Mouse (Mus musculus) adrenal gland, postnatal 10 days (tissue): ENCODE results near the gene Hrh1. TPM values are rescaled to one million over a fixed set of nuclear protein-coding genes. Genes with fewer than 3 reads are reported as not detected.

Experiments
- DNase-seq: peaks from one replicate; pipeline ENCODE4 v3.0.0; 2021; ENCODE audit warnings: mixed read lengths
- long read RNA-seq, 2 experiments: library from polyadenylated mRNA; stranded (forward); transcript quantifications; one replicate each; pipeline ENCODE4 v2.0.0; 2021
- total RNA-seq, 2 experiments: library from RNA; stranded (reverse); gene quantifications; 2 replicates each; pipeline ENCODE4 v1.2.3; 2021

The Hrh1 gene
- total RNA-seq = under 1 TPM; 0.84 to 0.97 TPM
- long read RNA-seq, experiment 1, partial matches to known transcripts = 0 of 2 reads
- long read RNA-seq, experiment 1, other reads (novel, unspliced or antisense) = 2 of 2 reads
- long read RNA-seq, experiment 2, partial matches to known transcripts = 0 of 1 reads
- long read RNA-seq, experiment 2, other reads (novel, unspliced or antisense) = 1 of 1 reads

GRCm38 (mm10) chr6:114397691-114398217 lies at the start of gene Hrh1:
Gene Hrh1 (plus strand): TSS chr6:114397936.
- DNase-seq = peak; percentile 52

DNA sequence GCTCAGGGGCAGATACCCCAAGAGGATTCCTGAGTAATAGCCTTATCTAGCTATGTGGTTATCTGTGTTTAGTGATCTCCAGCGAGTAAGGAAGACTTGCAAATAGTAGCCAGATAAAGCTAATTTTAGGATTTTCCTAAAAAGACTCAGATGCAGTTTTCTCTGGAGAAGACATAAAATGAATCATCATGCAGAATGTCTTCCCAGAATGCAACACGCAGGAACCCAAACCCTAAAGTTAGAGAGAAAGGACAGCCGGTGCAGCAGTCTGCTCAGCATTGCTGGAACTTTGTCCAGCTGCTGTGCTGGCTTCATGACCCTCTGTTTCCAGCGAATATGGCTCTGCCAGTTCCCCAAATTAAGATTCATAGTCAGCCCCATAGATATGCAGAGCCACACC lies 43.1 kb upstream of the Hrh1 start:
- no peak for DNase-seq

DNA sequence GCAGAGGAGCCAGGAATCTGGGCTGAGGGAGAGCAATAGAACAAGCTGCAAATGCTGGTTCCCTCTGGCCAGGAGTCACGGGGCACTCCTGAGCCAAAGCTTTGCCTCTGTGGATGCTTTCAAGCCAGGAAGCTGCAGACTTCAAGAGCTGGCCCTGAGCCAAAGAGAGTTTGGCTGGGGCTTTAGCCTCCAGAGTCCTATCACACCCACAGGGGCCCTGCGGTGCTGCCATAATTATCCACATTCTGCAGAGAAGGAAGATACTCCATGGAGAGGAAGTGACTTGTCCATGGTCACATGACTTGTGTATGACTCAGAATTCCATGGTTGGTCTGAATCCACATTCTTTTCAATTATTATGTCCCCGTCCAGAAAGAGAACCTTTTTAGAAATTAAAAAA lies 39.6 kb upstream of the Hrh1 start:
- peak; percentile 43 for DNase-seq

- no peak for DNase-seq
Observed at GRCm38 (mm10) chr6:114362355-114362754, 35.4 kb upstream of the Hrh1 start.

GRCm38 (mm10) chr6:114363740-114364139 lies 34.0 kb upstream of the Hrh1 start:
- no peak for DNase-seq

- DNase-seq = no peak
Observed at GRCm38 (mm10) chr6:114364734-114365133, 33.0 kb upstream of the Hrh1 start.

DNA sequence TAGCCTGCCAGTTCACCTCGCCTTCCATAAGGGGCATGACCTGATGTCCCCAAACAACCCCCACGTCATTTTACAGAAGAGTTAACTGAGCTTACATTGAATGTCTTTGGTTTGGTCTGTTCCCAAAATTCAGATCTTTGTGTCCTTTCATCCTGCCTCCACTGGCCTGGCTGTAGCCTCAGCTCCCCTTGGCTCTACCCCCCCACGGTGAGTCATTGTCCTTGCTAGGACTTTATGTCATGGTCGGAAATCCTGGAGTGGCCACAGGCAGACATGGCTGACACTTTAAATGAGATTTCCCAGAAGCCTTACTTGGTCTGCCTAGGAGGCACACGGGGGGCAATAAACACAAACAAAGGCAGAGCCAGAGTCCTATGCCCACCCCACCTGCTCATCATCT lies 31.5 kb upstream of the Hrh1 start:
- DNase-seq = peak; percentile 69

DNA sequence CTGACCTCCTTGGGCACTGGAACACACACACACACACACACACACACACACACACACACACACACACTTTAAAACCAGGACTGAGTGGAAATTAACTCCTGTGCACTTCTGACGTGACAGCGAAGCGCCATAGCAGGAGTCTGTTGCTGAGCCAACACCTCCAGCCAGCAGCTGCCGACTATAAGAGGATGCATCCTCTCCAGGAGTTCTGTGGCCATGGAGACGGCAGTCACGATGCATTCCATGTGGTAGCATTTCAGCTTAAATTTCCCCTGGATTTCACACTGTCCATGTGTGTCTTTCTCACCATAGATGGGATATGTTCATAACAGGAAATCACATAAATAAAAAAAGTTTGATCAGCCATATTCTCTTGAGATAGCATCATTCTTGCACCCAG lies 30.1 kb upstream of the Hrh1 start:
- DNase-seq = no peak

DNA sequence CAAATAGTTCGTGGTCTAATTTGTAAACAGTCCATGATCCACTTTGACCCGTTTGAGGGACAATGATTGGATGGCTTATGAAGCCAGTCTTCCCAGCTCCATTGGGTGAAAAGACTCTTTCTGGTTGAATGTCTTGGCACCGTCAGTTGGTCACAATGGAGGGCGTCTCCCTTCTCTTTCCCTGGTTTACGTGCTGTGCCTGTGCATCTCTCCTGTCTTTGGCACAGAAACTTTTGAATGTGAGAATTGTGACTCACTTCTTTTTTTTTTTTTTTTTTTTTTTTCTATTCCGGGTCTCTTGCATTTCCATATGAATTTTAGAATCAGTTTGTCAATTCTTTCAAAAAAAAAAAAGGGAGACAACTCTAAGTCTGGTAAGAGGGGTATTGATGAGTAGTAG lies 29.5 kb upstream of the Hrh1 start:
- no peak for DNase-seq

GRCm38 (mm10) chr6:114372741-114373140 lies 25.0 kb upstream of the Hrh1 start:
- no peak for DNase-seq

DNA sequence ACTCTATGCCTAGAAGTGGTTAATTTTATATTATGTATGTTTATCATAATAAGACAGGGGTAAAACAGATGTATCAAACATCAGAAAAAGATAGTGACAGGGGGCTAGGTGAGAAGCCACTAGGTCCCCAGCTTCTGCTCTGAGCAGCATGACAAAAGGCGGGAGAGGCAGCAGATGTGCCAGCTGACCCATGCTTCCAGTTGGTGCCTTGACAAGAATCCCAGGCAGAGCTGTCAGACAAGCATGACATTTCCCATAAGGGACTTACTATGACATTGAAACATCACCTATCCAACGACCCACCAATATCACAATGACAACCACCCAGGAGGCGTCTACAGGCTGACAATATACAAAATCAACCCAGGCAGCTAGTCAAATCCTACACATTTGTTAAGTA lies 16.9 kb upstream of the Hrh1 start:
- no peak for DNase-seq

GRCm38 (mm10) chr6:114387320-114387719 lies 10.4 kb upstream of the Hrh1 start:
- DNase-seq = no peak

DNA sequence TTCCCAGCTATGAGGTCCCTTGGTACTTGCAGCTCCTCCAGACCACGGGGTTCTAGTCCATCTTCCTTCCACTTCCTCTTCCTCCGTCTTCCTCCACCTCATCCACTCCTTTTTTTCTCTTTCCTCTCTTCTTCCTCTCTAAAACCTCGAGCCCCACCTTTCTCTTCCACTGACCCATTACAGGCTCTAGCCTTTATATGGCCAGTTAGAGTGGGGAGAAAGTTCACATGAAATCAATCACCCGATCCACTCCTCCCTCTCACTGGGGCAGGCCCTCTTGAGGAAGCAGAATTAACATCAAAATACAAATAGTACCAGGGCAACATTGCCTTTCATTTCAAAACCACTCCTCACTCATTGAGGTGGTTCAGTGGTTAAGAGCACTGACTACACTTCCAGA lies 9.9 kb upstream of the Hrh1 start:
- no peak for DNase-seq

DNA sequence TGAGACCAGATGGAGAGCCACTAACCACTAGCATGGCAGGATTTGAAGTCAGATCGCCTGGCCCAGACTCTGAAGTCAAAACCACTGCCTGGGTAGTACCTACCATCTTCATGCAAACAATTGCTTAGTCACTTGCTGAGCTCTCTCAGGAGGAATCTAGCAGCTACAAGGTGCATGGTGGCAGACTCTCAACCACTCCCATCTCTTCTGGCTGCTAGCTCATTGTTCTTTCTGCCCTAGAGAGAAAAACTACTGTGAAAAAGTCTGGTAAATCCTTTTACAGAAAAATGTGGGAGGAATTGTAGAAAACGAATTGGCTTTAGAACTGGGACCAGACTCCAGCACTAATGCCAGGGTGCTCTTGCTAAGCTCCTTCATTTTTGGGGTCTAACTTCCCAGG lies 7.6 kb upstream of the Hrh1 start:
- DNase-seq = no peak

- no peak for DNase-seq
Observed at GRCm38 (mm10) chr6:114394982-114395381, 2.8 kb upstream of the Hrh1 start.

GRCm38 (mm10) chr6:114396605-114397004 lies 1.1 kb upstream of the Hrh1 start:
- no peak for DNase-seq

GRCm38 (mm10) chr6:114397280-114397679 lies 456 bp upstream of the Hrh1 start:
- no peak for DNase-seq

DNA sequence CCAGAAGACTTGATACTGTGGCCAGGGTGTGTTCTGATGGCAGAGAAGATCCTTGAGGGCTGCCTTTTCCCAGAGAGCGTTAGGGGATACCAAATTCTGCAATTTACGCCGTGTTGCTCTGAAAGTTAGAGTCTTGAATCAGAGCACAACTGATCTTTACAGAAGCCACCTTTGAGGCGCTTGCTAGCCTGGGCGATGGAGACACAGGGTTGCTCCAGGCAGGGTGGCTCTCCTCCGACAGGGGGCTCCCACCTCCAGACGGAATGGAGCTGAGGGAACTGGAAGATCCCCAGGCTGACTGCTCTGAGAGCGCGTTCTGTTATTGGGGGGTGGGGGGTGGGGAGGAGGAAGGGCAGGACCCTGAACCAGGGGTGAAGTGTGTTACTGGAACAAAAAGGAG lies 890 bp downstream of the Hrh1 start:
- DNase-seq = peak; percentile 29

DNA sequence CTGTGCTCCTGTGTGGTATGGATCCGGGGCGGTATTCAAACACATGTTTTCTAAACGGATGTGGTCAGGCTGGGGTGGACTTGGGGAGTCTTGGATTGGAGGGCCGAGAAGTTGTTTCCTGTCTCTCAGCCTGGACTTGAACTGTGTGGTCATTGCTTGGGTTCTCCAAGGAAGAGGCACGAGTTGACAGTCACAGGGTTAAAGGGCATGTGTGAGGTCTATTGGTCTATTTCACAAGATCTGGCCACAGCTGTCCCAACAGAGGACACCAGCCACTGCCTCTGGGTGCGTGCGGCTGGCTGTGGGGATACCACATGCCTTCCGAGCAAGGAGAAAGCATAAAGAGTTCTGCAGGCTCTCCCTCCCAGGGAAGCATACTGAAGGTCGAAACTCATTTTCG lies 2.7 kb downstream of the Hrh1 start:
- no peak for DNase-seq

- DNase-seq = no peak
Observed at GRCm38 (mm10) chr6:114400841-114401240, 3.1 kb downstream of the Hrh1 start.

GRCm38 (mm10) chr6:114402161-114402560 lies 4.4 kb downstream of the Hrh1 start:
- DNase-seq = no peak

DNA sequence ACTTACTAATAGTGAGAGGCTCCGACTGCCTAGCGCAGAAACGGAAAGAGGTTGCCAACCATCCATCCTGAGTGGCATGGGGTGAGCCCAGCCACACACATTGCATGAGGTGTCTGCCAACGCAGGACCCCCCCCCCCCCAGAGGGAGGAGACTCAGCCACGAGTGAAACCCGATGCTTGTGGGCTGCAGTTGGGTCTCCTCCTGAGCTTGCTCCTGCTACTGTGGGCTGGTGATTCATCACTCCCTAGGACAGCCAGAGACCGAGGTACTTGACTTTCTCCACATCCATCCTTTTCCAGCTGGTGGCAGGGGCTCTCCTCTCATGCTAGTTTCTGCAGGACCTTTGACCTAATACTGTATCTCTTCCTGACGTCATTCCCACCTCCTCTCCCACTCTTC lies 5.9 kb downstream of the Hrh1 start:
- no peak for DNase-seq

DNA sequence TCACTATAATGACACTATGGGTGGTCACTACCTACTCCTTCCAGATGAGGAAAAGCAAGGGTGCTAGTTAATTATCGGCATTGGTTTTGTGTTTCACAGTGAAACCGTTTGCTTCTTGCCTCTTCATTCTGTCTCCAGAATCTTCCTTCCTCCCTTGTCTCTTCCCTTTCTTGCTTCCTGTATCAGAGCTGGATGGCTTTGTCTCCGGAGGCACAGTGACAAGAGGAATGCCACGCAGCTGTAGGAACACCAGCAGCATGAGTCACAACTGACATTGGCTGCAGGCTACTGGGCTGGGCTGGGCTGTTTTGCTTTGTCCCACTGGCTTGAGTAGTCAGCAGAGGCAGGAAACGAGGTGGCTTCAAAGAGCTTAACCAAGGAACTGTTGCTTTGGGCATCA lies 6.4 kb downstream of the Hrh1 start:
- DNase-seq = peak; percentile 30

- DNase-seq = no peak
Observed at GRCm38 (mm10) chr6:114404774-114405468, 7.2 kb downstream of the Hrh1 start.
